Mouse (Mus musculus) erythroblast, embryonic 14.5 days (primary cell): Measurements from ENCODE around the gene Fen1.

ENCODE experiments used
- GATA1 ChIP-seq: IDR thresholded peaks from 2 replicates; pipeline ENCODE4 v1.6.1; 2012; ENCODE audit warnings: low read length, inconsistent platforms, mixed read lengths
- TAL1 ChIP-seq: IDR thresholded peaks from 3 replicates; pipeline ENCODE4 v1.6.1; 2012; ENCODE audit warnings: low read length, inconsistent platforms, mixed read lengths

DNA sequence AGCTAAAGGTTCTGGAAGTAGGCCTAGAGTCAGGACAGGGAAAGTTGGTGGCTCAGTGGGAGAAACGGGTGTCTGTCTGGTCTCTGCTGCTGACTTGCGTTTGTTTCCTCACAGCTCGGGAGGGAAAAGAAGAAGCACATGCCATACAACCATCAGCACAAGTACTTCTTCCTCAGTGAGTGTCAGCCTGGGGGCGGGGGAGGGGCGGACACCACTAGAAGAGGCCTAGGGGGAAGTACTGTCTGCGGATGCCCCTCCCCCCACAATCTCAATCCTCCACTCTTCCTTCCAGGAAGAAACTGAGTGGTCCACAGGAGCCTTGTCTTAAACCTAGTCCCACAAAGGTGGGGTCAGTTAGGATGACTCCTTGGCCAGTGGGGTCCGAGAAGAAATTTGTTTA lies 12.6 kb downstream of the Fen1 start:
- TF ChIP-seq TAL1 (no peak), GATA1 (no peak)
